Mouse (Mus musculus) layer of hippocampus, postnatal 14 days (tissue): ENCODE results near the gene 4930432K21Rik. TPM values are rescaled to one million over a fixed set of nuclear protein-coding genes. Genes with fewer than 3 reads are reported as not detected.
A peak's percentile ranks its signal among the peaks of the same experiment; 100 is the strongest.

ENCODE experiments used
- DNase-seq, 2 experiments: peaks; one replicate each; pipeline ENCODE4 v3.0.0; 2021 to 2022; ENCODE audit warnings: low spot score in 2 of 2, mixed read lengths in 1 of 2
- long read RNA-seq, 2 experiments: library from polyadenylated mRNA; stranded (forward); transcript quantifications; one replicate each; pipeline ENCODE4 v2.0.0; 2021
- total RNA-seq, 2 experiments: library from RNA; stranded (reverse); gene quantifications; 2 replicates each; pipeline ENCODE4 v1.2.3; 2021

The 4930432K21Rik gene
- total RNA-seq = 1 to 10 TPM; 1.1 TPM
- long read RNA-seq, experiment 1, partial matches to known transcripts = 0 of 1 reads
- long read RNA-seq, experiment 1, other reads (novel, unspliced or antisense) = 0 of 1 reads
- long read RNA-seq, experiment 2, partial matches to known transcripts = 1 of 2 reads
- long read RNA-seq, experiment 2, other reads (novel, unspliced or antisense) = 1 of 2 reads

GRCm38 (mm10) chr8:84147769-84148530, at the start of gene 4930432K21Rik, which contains the start of gene Cc2d1a:
Gene 4930432K21Rik (plus strand): TSS chr8:84148025.
Gene Cc2d1a (minus strand): TSS chr8:84147936.
- peak; percentile 91 to 97 for DNase-seq

GRCm38 (mm10) chr8:84098376-84098775, 49.4 kb upstream of the 4930432K21Rik start:
- DNase-seq = no peak

- no peak for DNase-seq
Measured at GRCm38 (mm10) chr8:84101476-84102270, 46.2 kb upstream of the 4930432K21Rik start.

- no peak for DNase-seq
Measured at GRCm38 (mm10) chr8:84103601-84104000, 44.2 kb upstream of the 4930432K21Rik start.

- peak in 1 of 2 experiments; percentile 57 for DNase-seq
Measured at GRCm38 (mm10) chr8:84104221-84104620, 43.6 kb upstream of the 4930432K21Rik start.

- peak; percentile 95 to 98 for DNase-seq
Measured at GRCm38 (mm10) chr8:84104697-84105609, 42.9 kb upstream of the 4930432K21Rik start, which contains the start of gene Dcaf15. Gene Dcaf15 (minus strand): TSS chr8:84104768.

- no peak for DNase-seq
Measured at GRCm38 (mm10) chr8:84105676-84106075, 42.1 kb upstream of the 4930432K21Rik start.

- no peak for DNase-seq
Measured at GRCm38 (mm10) chr8:84106216-84107040, 41.4 kb upstream of the 4930432K21Rik start.

GRCm38 (mm10) chr8:84115646-84116045, 32.2 kb upstream of the 4930432K21Rik start:
- DNase-seq = no peak

GRCm38 (mm10) chr8:84122151-84122550, 25.7 kb upstream of the 4930432K21Rik start:
- no peak for DNase-seq

GRCm38 (mm10) chr8:84125656-84126055, 22.2 kb upstream of the 4930432K21Rik start, which contains the start of gene Podnl1:
Gene Podnl1 (plus strand): TSS chr8:84125989.
- DNase-seq = no peak

- no peak for DNase-seq
Measured at GRCm38 (mm10) chr8:84126742-84127141, 21.1 kb upstream of the 4930432K21Rik start.

- DNase-seq = no peak
Measured at GRCm38 (mm10) chr8:84127202-84127901, 20.5 kb upstream of the 4930432K21Rik start.

- no peak for DNase-seq
Measured at GRCm38 (mm10) chr8:84128277-84128676, 19.5 kb upstream of the 4930432K21Rik start.

- no peak for DNase-seq
Measured at GRCm38 (mm10) chr8:84130806-84131205, 17.0 kb upstream of the 4930432K21Rik start.

GRCm38 (mm10) chr8:84132225-84132624, 15.6 kb upstream of the 4930432K21Rik start:
- DNase-seq = no peak

- no peak for DNase-seq
Measured at GRCm38 (mm10) chr8:84137848-84138247, 10.0 kb upstream of the 4930432K21Rik start.

GRCm38 (mm10) chr8:84140838-84141237, 7.0 kb upstream of the 4930432K21Rik start:
- no peak for DNase-seq
